Mouse (Mus musculus) ES-Bruce4 (cell line): ENCODE data around the gene C530008M17Rik. TPM values are rescaled to one million over a fixed set of nuclear protein-coding genes. Genes with fewer than 3 reads are reported as not detected.

Source experiments
- H3K27ac ChIP-seq: 2 replicates; pipeline ENCODE4 v1.5.1; 2012; ENCODE audit warnings: low read length, inconsistent platforms; ENCODE audit not compliant: insufficient read depth
- H3K27me3 ChIP-seq: 2 replicates; pipeline ENCODE4 v1.6.1; 2012; ENCODE audit warnings: mild to moderate bottlenecking, low read length, inconsistent platforms; ENCODE audit not compliant: control insufficient read depth, poor library complexity, insufficient read depth, severe bottlenecking
- H3K36me3 ChIP-seq: 2 replicates; pipeline ENCODE4 v1.6.1; 2012; ENCODE audit warnings: inconsistent platforms, mild to moderate bottlenecking, low read length, moderate library complexity; ENCODE audit not compliant: control insufficient read depth, poor library complexity, insufficient read depth, severe bottlenecking
- H3K4me1 ChIP-seq: one replicate; pipeline ENCODE4 v1.8.1; 2011; ENCODE audit warnings: low read length; ENCODE audit not compliant: control insufficient read depth, insufficient read depth
- H3K4me3 ChIP-seq: 2 replicates; pipeline ENCODE4 v1.5.1; 2011; ENCODE audit warnings: low read depth, mild to moderate bottlenecking, low read length
- H3K9ac ChIP-seq: 2 replicates; pipeline ENCODE4 v1.6.1; 2012; ENCODE audit warnings: low read depth, mild to moderate bottlenecking, inconsistent platforms; ENCODE audit not compliant: poor library complexity, severe bottlenecking
- H3K9me3 ChIP-seq: replicated peaks from 2 replicates; pipeline ENCODE4 v1.6.1; 2012; ENCODE audit warnings: mild to moderate bottlenecking, low read length, inconsistent platforms; ENCODE audit not compliant: control insufficient read depth, poor library complexity, insufficient read depth, severe bottlenecking
- CTCF ChIP-seq: IDR thresholded peaks from one replicate; pipeline ENCODE4 v1.8.1; 2011; ENCODE audit warnings: low read depth, low read length
- EP300 ChIP-seq: IDR thresholded peaks from 2 replicates; pipeline ENCODE4 v1.6.1; 2011; ENCODE audit warnings: low read depth, low read length; ENCODE audit not compliant: insufficient read depth
- POLR2A ChIP-seq: IDR thresholded peaks from one replicate; pipeline ENCODE4 v1.8.1; 2011; ENCODE audit warnings: low read length; ENCODE audit not compliant: insufficient read depth
- polyA plus RNA-seq: library from polyadenylated mRNA; stranded (reverse); fragments of >200 nt; gene quantifications from 2 replicates; pipeline ENCODE4 v1.2.4, GENCODE M21; 2011; ENCODE audit warnings: low read depth; ENCODE audit not compliant: missing spikeins, insufficient read depth, insufficient read length

Gene C530008M17Rik
- polyA plus RNA-seq, 1 experiment, result 5.1 TPM

DNA sequence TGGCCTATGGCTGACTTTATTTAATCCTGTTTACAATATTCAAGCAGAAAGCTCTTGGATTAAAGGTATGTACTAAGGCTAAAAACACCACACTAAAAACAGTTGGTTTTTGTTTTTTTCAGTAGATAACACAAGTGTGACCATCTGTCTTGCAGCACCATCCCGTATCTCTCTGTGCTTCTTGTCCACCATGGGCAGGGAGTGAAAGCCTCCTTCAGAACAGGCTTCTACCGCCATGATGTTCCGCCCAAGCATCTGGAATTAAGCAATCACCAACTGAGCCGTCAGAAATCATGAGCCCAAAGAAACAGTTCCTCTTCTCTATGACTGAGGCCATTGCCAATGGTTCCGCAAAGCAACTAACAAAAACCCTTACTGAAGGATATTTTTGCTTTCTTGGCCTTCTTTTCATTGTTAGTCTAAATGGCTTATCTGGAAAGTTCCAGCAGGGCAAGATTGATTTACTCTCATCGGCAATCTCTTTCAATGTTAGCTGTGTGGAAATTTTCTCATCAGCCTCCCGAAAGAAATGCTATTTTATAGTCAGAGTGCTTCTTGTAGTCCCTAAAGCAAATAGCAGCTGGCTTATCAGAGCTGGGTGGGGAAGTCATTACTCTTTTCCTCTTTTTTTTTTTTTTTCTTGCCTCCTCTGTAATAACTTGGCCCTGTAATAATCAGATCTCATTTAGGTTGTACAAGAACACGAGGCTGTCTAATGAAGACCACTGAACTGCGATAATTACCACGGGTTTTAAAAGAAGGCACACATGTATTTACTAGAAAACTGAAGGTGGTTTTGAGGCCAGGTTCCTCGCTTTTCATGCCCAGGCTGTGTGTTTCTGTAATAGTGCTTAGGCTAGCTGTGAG, 49.2 kb downstream of the C530008M17Rik start:
- no peak for TF ChIP-seq CTCF
- no peak for TF ChIP-seq EP300
- no peak for TF ChIP-seq POLR2A
- no peaks in the 10 kb centered on the region for H3K9me3 ChIP-seq
- H3K4me1 ChIP-seq, result no peaks in the 10 kb centered on the region
- H3K4me3 ChIP-seq, result no peak overlapping the region
- H3K27me3 ChIP-seq, result no peaks in the 10 kb centered on the region
- no peak overlapping the region for H3K9ac ChIP-seq
- H3K36me3 ChIP-seq, result no peaks in the 10 kb centered on the region
- no peak overlapping the region for H3K27ac ChIP-seq

- H3K27ac ChIP-seq, result no peak overlapping the region
- no peaks in the 10 kb centered on the region for H3K27me3 ChIP-seq
- H3K9ac ChIP-seq, result no peak overlapping the region
- no peaks in the 10 kb centered on the region for H3K4me1 ChIP-seq
- no peaks in the 10 kb centered on the region for H3K36me3 ChIP-seq
- H3K4me3 ChIP-seq, result no peak overlapping the region
- no peaks in the 10 kb centered on the region for H3K9me3 ChIP-seq
- TF ChIP-seq EP300 (no peak), CTCF (no peak)
These were observed 50.8 kb downstream of the C530008M17Rik start for GRCm38 (mm10) chr5:76707072-76707471.

DNA sequence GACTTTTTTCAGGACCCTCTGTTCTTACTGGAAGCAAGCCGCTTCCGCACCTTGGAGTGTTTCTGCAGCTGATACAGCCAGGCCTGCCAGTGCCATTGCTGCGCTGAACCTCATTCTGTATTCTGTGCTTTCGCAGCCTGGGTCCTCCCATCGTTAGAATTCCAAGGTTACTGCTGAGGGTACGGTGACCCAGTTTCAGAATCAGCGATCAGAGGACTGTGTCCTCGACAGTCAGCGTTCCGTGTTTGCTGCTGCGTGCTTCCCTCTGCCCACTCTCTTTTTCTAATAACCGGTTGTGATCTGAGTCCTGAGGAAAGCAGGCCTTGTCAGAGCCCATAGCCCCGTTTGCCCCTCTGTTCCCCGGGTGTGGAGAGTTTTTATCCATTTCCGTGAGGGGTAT, 51.7 kb downstream of the C530008M17Rik start:
- H3K9me3 ChIP-seq, result no peaks in the 10 kb centered on the region
- no peaks in the 10 kb centered on the region for H3K36me3 ChIP-seq
- no peak overlapping the region for H3K9ac ChIP-seq
- no peaks in the 10 kb centered on the region for H3K4me1 ChIP-seq
- TF ChIP-seq EP300, result no peak
- TF ChIP-seq CTCF, result no peak
- TF ChIP-seq POLR2A, result no peak
- no peak overlapping the region for H3K27ac ChIP-seq
- no peak overlapping the region for H3K4me3 ChIP-seq
- H3K27me3 ChIP-seq, result no peaks in the 10 kb centered on the region

DNA sequence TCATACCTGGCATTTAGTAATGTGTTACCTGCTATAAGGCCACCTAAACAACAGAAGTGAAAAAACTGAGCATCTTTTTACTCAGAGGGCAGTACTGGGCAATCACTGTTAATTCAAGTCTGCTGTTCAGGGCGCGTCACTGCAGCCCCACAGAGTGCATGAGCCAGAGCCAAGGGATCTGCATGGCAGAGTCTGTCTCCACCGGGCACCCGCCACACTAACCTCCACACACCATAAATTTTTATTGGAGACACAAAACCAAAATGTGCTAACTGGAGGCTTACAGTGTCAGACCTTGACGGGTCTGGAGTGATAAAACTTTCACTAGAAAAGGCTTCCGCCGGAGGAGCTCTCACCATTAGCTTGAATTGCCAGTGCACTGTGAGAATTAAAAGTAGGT, 57.4 kb downstream of the C530008M17Rik start:
- Histone ChIP-seq H3K9me3 (no peaks in the 10 kb centered on the region), H3K27me3 (no peaks in the 10 kb centered on the region), H3K4me1 (no peaks in the 10 kb centered on the region), H3K27ac (no peak overlapping the region), H3K36me3 (no peaks in the 10 kb centered on the region), H3K4me3 (no peak overlapping the region), H3K9ac (no peak overlapping the region)
- no peak for TF ChIP-seq CTCF
- TF ChIP-seq POLR2A, result no peak
- no peak for TF ChIP-seq EP300

DNA sequence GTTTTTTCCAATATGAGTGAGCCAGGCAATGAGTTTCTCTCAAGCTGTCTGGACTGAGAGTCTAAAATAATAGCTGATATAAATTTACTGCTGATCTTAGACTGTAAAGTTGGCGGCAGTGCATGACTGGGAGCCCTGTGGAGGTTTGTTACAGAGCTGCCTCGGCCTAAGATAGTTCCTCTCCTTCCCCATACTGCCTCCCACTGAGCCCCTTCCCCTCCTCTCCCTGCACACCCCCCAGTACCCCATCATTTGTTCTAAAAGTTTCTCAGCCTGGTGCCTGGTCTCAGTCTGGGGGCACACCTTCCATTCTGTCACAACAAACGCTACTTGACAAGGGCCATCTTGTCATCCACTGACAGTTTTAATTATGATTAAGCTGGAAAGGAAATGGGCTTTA, 63.6 kb downstream of the C530008M17Rik start:
- H3K4me1 ChIP-seq, result no peaks in the 10 kb centered on the region
- no peaks in the 10 kb centered on the region; the same call in 1 of the 2 replicates for H3K27me3 ChIP-seq
- H3K9ac ChIP-seq, result no peak overlapping the region
- H3K4me3 ChIP-seq, result no peak overlapping the region
- H3K27ac ChIP-seq, result no peak overlapping the region
- no peaks in the 10 kb centered on the region for H3K36me3 ChIP-seq
- no peak for TF ChIP-seq CTCF
- TF ChIP-seq EP300, result no peak
- no peak for TF ChIP-seq POLR2A
- H3K9me3 ChIP-seq, result no peaks in the 10 kb centered on the region

- H3K9ac ChIP-seq, result no peak overlapping the region
- no peaks in the 10 kb centered on the region for H3K36me3 ChIP-seq
- peak; percentile 34 for TF ChIP-seq CTCF
- TF ChIP-seq POLR2A, result no peak
- no peaks in the 10 kb centered on the region; the same call in 1 of the 2 replicates for H3K27me3 ChIP-seq
- H3K4me3 ChIP-seq, result no peak overlapping the region
- H3K27ac ChIP-seq, result no peak overlapping the region
- H3K4me1 ChIP-seq, result no peaks in the 10 kb centered on the region
- no peaks in the 10 kb centered on the region for H3K9me3 ChIP-seq
These were observed 68.6 kb downstream of the C530008M17Rik start for GRCm38 (mm10) chr5:76724878-76725277.
